Mouse (Mus musculus): ENCODE results near the gene Celf1.
"Not testable (repeated sequence)": the region's sequence is repeated elsewhere in the genome, so short reads cannot be mapped to it uniquely, and the experiment has no call there.

The Celf1 gene

GRCm38 (mm10) chr2:90940233-90941229 is at the start of gene Celf1:
Gene Celf1 (plus strand): TSS chr2:90940382.
- peak; percentile 87 for DNase-seq (ENCODE audit: extremely low spot score)

DNA sequence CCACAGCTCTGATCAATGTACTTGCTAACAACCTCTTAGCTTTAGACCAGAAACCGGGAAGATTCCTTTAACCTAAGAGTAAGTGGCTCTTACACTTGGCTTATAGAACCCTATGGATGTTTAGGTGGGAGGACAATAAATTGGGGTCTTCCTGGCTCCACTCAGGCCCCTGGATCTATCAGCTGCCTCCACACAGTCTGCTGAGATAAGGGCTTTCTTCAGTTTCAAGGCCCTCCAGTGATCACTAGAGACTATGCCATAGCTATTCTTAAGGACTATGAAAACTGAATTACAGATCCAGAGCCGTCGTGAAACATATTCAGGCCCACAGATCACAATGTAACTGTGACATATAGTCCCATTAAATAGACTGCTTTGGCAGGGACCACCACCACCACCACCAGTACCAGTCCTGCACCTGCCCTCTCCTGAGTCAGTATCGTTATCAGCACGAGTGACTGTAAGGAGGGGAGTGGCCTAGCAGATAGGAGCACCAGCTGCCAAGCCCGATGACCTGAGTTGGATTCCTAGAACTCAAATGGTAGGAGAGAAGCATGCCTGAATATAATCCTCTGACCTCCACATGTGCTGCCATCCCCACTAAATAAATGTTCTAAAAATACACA is 46.4 kb upstream of the Celf1 start:
- no peak for DNase-seq (ENCODE audit: extremely low spot score)

DNA sequence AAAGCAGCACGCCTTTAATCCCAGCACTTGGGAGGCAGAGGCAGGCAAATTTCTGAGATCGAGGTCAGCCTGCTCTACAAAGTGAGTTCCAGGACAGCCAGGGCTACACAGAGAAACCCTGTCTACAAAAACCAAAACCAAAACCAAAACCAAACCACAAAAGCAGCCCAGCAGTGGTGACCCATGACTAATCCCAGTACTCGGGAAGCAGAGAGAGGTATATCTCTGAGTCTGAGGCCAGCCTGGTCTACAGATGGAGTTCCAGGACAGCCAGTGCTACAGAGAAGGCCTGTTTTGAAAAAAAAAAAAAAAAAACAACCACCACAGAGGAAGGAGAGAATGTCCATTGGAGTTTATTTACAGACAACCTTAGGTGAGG is 45.9 kb upstream of the Celf1 start:
- not testable (repeated sequence) for DNase-seq (ENCODE audit: extremely low spot score)

DNA sequence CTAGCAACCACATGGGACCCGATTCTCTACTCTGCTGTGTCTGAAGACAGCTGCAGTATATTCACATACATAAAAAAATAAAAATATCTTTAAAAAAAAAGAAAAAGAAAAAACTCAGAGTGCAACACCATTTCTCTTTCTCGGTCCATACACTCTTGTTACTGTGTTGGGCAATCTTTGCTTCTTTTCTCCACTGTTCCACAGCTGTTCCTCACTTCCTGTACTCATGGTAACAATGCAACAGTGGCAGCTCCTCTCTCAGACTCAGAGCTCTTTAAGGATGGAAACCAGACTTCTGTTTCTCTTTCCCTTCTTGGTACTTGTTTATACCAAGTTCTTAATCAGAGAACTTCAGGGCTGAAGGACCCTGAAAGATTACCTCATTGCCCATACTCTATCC is 36.8 kb upstream of the Celf1 start:
- DNase-seq (ENCODE audit: extremely low spot score), result no peak

DNA sequence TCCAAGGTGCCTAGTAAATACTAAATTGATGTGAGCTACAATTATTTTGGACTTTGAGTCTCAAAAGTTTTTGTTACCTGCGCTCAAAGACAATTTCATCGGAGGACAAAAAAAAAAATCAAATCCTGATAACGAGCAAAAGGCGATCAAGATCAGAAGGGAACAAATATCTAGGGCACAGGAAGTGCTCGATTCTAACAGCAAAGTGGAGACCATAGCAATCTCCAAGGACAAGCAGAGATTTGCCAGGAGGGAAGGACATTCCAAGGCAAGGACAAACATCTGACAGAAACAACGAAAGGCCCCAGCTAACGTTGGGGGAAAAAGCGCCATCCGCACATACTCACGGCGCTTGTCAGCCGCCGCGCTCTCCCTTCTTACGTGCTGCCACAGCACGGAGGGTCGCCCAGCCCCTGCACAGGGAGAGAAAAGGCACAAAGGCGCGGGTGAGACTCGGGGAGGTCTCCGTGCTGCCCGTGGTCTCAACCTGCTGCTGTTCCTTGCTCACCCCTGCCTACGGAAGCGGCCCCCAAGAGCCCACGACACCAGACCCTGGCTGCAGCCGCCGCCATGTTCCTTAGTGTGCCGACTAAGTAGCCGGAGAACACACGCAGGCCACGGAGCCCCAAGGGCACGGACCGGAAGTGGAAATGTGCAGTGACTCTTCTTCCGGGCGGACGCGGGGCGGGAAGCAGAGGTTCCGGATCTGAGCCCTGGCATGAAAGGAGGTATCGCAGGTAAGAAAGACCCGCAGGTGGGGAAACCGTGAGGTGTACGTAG is 35.9 kb upstream of the Celf1 start, which contains the start of the genes Kbtbd4 and Ndufs3:
Kbtbd4 (plus strand) TSS at position 665 of the 780 bp plus-strand sequence.
Ndufs3 (minus strand) TSS at position 752 of the 780 bp plus-strand sequence.
- DNase-seq (ENCODE audit: extremely low spot score), result peak; percentile 94

DNA sequence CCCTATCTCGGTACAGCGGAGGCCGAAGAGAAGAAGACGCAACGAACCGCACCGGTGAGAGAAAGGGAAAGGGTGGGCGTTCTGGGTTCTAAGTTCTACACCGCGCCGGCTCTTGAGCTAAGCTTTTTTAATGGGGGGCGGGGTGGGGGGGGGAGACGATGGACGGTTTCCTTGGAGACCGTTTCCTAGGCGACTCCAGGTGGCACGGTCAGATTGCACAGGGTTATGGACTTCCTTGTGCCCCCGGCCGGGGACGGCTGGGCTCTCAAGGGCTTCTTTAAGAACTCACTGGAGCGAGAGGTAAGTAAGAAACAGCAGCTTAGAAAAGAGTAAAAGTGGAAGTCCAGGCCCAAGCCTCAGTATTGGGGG is 35.3 kb upstream of the Celf1 start:
- no peak for DNase-seq (ENCODE audit: extremely low spot score)

DNA sequence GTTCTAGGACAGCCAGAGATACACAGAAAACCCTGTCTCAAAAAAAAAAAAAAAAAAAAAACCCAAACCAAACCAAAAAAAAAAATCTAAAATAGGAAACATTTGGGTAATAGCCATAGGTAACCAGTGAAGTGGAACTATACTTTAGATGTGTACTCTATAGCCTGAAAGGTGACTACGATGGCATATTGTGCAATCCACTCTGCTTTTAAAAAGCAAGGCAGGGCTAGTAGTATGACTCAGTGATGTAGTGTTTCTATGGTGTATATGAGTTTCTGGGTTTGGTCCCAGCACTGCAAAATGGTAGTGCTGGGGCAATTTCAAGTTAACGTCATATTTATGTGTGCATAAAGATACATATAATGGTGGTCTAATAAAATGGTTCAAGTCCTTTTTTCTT is 33.5 kb upstream of the Celf1 start:
- DNase-seq (ENCODE audit: extremely low spot score), result no peak

DNA sequence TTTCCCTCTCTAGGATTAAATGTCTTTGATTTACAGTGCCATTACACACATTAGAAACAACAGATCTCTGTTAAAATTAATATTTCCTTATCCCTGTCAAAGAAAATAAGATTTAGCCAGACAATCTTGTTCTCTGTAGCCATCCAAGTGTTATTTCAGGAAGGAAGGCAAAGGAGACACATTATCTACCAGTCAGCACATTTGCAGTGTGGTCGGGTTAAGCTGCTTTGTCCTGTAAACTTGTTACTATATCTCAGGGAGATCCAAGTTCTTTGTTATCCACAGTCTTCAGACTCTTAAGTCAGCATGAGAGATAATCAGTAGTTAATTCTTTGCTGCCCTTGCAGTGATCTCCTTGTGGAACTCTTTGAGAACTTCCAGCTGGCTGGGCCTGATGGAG is 29.3 kb upstream of the Celf1 start:
- DNase-seq (ENCODE audit: extremely low spot score), result no peak

DNA sequence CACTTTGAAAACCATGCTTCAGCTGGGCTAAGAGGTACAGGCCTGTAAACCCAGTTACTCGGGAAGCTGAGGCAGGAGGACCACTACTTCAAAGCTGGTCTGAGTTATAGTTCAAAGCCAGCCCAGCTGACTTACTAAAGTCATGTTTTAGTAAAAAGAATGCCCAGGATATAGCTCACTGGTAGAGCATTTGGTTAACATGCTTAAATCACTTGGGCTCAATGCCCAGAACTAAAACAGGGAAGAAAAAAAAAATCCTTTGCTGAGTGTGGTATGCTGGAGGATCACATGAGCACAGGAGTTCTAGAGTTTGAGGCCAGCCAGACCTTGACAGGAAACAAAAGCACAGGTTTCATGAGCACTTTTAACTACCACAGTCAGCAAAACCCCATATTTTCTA is 28.5 kb upstream of the Celf1 start:
- DNase-seq (ENCODE audit: extremely low spot score), result no peak

DNA sequence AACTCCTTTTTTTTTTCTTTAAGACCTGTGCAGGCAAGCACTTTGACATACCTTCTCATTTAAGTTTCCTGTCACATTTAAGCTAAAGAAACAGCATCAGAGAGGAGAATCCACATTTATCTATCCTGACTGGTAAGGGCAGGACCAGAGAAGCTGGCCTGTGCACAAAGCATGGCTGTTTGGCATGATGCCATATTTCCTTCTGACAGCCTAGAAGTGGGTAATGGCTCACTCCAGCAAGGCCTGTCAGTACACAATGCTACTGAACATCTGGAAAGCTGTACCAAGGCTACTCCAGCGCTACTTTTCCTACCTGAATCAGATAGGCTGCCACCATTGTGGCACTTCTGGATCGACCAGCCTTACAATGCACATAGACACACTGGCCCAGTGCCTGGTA is 26.5 kb upstream of the Celf1 start:
- no peak for DNase-seq (ENCODE audit: extremely low spot score)

GRCm38 (mm10) chr2:90915516-90915915 is 24.7 kb upstream of the Celf1 start:
- DNase-seq (ENCODE audit: extremely low spot score), result no peak

- peak; percentile 69 for DNase-seq (ENCODE audit: extremely low spot score)
These were observed 23.5 kb upstream of the Celf1 start for GRCm38 (mm10) chr2:90916560-90917232.

DNA sequence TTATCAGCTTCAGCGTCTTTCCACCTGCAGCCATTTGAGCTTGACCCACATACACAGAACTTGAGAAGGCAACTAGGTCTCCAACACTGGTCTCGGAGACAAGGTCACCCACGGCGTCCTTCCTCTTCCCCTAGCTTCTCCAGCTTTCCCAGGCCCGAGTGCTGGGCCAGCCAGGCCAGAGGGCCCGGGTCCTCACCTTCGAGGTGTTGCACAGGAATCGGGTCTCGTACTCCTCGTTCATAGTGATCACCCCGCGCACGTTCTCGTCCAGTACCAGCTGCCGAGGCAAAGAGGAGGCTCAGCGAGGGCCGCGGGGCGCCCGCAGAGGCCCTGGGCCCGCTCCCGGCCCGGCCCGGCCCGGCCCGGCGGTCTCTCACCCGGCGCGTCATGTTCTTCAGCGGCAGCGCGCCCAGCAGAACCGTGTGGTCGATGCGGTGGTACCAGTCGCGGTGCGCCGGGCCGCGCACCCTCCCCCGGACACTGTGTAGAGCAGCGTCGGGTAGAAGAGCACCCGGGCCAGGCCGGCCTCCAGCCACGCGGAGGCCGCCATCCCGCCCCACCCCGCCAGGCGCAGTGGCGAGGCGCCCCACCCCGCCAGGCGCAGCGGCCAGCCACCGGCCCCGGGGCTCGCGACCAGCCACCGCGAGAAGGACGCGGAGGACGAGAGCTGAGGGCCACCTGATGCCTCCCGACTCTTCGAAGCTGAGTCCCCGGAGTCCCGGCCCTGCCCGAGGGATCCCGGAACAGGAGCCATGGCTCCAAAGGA is 22.8 kb upstream of the Celf1 start:
- DNase-seq (ENCODE audit: extremely low spot score), result peak; percentile 82

DNA sequence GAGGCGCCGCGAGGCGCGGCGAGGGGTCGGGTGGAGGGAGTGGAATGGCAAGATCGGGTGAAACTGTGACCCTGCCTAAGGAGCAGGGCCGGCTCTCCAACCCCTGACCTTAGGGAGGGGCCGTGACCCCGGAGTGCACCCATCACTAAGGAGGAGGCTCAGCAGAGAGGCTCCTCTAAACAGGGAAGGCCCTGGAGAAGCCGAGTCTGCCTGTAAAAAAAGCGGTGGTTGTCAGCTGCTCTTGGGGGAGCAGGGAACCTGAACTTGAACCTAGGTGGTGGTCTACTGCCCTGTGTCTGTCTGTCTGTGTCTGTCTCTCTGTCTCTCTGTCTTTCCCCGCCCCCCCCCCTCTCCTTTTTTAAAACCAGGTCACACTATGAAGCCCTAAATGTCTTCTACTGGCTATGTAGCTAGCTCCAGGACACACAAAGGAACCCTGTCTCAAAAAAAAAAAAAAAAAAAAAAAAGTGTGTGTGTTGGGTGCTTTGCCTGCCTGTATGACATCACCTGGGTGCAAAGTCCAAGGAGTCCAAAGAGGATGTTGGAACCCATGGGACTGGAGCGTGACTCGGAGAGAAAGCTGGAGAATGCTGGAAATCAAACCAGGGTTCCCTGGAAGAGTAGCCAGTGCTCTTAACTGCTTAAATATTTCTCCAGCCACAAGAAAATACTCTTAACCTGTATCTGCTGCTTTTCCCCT is 22.0 kb upstream of the Celf1 start:
- DNase-seq (ENCODE audit: extremely low spot score), result no peak

DNA sequence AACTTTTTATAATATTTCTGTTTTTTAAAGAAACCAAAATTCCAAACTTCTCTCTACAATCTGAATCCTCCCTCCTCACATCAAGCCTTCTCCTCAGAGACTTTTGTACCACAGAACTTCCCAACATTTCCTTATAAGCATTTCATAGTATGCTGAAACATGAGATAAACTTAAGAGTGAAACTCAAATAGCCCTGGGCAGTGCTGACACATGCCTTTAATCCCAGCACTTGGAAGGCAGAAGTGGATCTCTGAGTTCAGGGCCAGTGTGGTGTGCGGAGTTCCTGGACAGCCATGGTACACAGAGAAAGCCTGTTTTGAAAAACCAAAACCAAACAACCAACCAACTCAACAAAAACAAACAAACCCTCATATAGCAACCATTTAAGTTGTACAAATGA is 19.0 kb upstream of the Celf1 start:
- DNase-seq (ENCODE audit: extremely low spot score), result no peak

DNA sequence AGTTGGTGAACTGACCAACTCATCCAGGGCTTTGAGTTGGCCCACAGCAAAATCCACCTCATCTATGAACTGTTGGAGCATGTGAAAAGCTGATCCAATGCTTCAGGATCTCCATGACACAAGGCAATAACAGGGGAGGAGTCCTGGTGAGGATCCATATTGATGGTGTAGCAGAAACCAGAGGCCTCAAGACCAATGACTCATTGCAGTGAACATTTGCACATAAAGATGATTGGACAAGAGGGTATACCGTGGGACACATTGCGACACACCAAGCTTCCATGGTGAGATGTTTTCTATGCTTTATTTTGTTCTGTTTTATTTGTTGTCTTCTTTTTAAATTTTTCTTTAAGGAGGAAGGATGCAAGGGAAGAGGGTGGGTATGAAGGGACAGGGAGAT is 17.5 kb upstream of the Celf1 start:
- no peak for DNase-seq (ENCODE audit: extremely low spot score)

DNA sequence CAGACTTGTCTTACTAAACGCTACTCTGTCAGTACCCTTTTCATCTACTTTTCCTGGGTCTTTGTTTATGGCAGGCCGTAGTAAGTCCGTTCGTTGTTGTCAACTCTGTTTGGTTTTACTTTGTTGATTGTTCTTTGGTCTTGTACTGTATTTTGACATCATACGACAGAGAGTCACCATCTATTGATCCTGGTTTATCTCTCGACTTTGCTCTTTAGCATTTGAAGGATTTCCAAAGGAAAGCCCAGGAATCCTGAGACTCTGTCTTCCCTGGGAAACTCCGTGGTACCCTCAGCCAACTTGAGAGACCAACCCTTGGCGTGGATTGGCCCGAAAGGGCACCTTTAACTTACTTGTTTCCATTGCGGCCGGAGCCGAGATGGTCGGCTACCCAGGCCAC is 11.6 kb upstream of the Celf1 start:
- DNase-seq (ENCODE audit: extremely low spot score), result no peak

DNA sequence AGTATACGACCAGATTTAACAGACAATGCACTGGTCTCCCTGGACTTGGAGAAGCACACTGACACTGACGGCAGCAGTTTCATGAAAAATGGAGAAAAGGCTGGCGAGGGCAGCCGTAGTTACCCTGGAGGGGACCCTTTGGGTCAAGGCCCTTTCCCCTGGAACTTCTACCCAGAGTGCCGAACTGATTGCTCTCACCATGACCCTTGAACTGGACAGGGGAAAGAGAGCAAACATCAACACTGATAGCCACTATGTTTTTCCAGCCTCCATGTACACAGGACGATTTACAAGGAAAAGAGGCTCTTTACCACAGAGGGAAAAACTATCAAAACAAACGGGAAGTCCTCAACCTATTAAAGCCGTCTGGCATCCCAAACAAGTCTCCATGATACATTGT is 8.4 kb upstream of the Celf1 start:
- no peak for DNase-seq (ENCODE audit: extremely low spot score)

DNA sequence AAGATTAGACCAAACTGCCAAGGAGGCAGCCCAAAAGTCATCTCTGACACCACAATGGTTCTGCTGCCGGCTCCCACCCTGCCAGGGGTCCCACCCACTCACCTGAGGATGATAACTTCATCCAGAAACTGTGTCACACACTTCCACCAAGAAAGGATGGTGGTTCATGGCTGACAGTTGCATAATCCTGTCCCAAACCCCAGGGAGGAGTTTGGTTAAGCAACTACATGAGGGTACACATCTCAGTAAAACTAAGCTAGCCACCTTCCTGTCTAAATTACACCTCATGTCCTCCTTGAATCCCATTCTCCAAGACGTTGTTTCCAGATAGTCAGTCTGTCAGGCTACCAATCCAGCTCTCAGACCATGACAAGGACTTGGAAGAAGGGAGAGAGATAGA is 7.9 kb upstream of the Celf1 start:
- DNase-seq (ENCODE audit: extremely low spot score), result no peak

DNA sequence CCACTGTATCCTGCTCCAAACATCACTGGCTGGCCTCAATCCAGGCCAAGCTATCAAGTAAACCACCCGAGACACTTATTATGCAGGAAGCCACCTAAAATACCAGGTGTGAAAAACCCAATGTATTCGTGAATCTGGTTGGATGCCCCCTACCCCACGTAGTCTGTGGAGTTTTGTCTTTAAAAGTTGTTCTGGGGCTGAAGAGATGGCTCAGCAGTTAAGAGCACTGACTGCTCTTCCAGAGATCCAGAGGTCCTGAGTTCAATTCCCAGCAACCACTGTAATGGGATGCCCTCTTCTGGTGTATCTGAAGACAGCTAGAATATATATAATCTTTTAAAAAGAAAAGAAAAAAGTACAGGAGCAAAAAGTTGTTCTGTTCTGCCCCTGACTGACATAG is 1.8 kb upstream of the Celf1 start:
- no peak for DNase-seq (ENCODE audit: extremely low spot score)

Measured in embryo, embryonic 9.5 days (tissue).